Mouse (Mus musculus) testis, adult 2 months (tissue): ENCODE results near the gene Tnc.

Source experiments
- CTCF ChIP-seq: fragments of 200-500 bp; IDR thresholded peaks from 2 replicates; pipeline ENCODE4 v1.5.1; 2012; ENCODE audit warnings: low read depth, mild to moderate bottlenecking, inconsistent platforms, low read length, moderate library complexity; ENCODE audit not compliant: control insufficient read depth, insufficient read depth, insufficient replicate concordance
- POLR2A ChIP-seq: fragments of 200-500 bp; IDR thresholded peaks from 2 replicates; pipeline ENCODE4 v1.6.1; 2012; ENCODE audit warnings: low read depth, mild to moderate bottlenecking, inconsistent platforms, low read length, moderate library complexity; ENCODE audit not compliant: control insufficient read depth

DNA sequence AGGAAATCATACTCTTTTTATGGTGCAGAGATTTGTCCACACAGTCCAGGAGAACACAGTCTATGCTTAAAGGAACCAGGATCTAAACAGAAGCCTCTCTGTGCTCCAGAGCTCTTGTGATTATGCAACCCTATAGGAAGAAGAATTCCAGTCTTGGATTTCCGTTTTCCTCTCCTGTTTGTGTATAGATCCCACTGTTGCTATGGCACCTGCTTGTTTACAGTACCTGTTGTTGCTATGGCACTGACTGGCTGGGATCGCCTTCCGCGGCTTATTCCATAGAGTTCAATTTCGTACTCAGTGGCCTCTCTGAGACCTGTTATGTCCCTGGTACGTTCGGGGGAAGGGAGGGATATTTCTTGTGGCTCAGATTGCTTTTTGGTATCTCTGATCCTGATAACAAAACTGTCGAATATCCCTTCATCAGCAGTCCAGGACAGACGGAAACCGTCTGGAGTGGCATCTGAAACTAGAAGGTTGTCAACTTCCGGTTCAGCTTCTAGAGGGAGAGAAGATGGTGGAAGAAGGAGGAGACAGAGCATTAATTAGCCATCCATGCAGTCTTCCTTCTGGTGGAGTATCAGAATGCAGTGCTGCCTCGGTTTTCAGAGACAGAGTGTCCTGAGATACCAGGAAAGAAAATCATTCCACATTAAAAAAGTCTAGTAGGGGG, 64.3 kb downstream of the Tnc start:
- TF ChIP-seq CTCF (no peak), POLR2A (no peak)
